Mouse (Mus musculus) ES-Bruce4 (cell line): Measurements from ENCODE around the gene Rassf8.

ENCODE experiments used
- CTCF ChIP-seq: IDR thresholded peaks from one replicate; pipeline ENCODE4 v1.8.1; 2011; ENCODE audit warnings: low read depth, low read length
- POLR2A ChIP-seq: IDR thresholded peaks from one replicate; pipeline ENCODE4 v1.8.1; 2011; ENCODE audit warnings: low read length; ENCODE audit not compliant: insufficient read depth

DNA sequence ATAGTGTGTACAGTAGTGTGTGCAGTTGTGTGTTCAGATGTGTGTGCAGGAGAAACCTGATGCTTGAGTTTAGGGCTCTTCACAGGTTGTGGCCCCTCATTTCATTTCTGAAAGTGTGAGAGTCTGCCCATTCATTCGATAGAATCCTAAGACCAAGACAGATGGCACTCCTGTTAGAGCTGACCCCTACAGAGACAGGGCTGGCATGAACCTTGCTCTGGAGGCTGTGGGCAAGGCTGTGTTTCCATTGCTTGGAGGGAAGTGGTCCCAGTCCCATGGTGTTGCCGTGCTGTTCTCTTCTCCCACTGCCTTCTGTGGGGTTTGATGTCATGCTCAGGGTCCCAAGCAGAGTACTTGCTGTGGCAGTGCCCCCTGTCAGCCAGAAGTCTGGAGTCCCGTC is 57.7 kb downstream of the Rassf8 start:
- TF ChIP-seq POLR2A = no peak
- no peak for TF ChIP-seq CTCF
